Mouse (Mus musculus) thymus, postnatal 10 days (tissue): ENCODE measurements around the gene Ints1.

Experiments used
- DNase-seq, 2 experiments: peaks; one replicate each; pipeline ENCODE4 v3.0.0; 2021; ENCODE audit warnings: low spot score in 2 of 2

Ints1 gene

DNA sequence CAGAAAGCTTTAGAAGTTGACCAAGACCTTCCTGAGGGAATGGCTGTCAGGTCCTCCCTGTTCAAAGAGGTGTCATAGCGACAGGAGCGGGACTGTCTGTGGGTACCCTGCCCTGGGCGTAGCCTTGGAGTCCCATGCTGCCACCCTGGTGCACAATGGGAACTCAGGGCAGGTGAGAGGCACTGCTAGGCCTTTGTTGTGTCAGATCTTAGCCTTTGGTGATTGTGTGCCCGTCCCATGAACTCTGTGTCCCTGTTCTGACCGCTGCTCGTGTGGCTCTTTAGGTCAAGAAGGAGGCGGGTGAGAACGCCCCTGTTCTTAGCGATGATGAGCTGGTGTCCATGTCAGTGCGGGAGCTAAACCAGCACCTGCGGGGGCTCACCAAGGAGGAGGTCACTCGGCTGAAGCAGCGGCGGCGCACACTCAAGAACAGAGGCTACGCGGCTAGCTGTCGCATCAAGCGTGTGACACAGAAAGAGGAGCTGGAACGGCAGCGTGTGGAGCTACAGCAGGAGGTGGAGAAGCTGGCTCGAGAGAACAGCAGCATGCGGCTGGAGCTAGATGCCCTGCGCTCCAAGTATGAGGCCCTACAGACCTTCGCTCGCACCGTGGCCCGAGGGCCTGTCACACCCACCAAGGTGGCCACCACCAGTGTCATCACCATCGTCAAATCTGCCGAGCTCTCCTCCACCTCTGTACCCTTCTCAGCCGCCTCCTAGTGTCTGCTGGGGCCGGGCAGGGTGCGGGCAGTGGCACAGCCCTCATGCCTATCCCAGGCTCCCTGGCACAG is 24.5 kb upstream of the Ints1 start:
- no peak for DNase-seq

DNA sequence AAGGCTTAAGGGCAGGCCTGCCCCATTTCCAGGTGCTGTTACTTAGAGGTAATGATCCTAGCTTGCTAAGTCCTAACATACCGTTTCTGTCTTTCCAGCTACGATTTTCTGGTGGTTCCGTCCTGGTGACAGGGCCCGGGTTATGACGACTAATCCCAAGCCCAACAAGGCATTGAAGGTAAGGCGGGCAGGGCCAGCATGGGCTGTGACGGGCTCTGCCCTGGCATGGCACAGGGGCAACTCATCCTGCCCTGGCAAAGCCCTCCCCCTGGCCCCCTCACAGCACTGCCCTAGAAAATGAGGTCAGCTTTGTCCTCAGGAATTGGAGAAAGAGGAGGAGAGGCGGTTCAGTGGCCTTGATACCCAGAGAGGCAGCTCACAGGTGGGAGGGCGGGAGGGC is 23.6 kb upstream of the Ints1 start:
- no peak for DNase-seq

DNA sequence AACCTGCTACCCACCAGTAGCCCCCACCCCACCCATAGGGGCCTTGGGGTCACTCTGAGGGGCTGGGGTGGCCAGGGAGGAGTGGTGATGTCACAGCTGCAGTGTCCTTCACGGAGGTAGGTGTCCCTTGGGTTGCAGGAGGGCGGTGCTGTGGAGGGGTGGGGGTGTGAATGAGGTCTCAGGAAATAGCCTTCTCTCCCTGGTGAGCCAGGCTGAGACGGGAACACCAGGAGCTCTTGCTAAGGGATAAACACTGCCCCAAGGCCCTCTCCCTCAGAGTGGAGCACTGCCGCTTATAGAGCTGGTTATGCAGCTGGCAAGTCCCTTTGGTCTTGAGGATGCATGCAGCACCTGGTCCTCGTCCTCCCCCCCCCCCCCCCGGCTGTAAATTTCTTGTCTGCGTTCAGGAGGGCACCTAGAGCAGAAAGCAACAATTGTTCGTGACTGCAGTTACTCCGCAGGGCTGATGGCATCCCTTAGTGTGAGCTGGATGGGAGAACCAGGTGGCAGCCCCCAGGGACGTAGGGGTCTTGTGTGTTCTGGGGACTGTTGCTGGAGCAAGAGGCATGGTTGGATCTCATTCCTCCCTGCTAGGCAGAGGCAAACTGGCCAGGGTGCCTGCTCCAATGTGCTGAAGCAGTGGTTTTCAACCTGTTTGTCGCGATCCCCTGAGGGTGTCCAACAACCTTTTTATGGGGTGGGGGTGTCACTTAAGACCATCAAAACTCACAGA is 22.9 kb upstream of the Ints1 start:
- DNase-seq = no peak

DNA sequence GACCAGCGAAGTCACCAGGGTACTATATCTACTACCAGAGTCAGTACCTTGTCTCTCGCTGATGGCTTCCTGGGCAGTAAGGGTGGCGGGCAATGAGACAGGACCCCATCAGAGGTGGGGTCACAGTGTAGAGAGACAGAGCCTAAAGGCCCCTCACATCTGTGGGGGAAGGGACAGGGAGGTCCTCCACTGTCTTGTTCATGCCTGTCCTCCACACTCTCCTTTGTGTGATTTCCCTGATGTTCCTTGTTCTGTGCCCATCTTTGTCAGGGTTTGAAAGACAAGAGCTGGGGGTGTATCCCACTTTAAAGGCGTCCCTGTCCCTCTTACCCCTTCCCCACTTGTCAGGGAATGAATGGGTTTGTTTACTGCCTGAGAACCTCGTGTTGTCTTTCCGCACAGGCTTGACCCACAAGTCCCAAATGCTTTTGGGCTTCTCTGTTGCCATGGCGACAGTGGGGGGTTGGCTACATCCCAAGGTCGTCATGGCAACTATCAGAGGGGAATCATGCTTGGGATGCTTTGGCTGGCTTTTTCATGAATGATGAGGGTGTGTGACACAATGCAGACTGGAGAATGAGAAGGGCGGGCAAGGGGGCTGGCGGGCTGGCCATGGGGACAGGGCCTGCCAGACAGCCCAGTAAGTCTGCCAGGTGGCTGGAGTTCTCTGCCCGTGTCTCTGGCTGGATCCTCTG is 22.1 kb upstream of the Ints1 start:
- DNase-seq = no peak

DNA sequence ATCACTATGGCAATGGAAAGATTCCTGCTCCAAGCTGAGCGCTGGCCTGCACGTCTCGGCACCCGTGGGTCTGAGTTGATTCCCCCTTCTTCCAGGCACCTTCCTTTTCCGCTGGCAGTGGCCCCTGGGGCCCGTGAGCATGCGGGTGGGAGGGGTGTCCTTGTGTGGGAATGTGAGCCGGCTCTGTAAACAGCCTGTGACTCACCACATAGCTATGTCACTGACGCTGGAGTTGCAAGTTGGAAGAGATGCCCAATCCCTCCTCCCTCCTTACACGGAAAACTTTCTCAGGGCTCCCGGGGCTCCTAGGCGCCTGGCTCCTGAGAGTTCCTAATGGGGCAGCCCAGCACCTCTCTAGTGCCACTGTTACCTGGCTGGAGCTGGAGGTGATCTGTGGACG is 21.4 kb upstream of the Ints1 start:
- DNase-seq = no peak

DNA sequence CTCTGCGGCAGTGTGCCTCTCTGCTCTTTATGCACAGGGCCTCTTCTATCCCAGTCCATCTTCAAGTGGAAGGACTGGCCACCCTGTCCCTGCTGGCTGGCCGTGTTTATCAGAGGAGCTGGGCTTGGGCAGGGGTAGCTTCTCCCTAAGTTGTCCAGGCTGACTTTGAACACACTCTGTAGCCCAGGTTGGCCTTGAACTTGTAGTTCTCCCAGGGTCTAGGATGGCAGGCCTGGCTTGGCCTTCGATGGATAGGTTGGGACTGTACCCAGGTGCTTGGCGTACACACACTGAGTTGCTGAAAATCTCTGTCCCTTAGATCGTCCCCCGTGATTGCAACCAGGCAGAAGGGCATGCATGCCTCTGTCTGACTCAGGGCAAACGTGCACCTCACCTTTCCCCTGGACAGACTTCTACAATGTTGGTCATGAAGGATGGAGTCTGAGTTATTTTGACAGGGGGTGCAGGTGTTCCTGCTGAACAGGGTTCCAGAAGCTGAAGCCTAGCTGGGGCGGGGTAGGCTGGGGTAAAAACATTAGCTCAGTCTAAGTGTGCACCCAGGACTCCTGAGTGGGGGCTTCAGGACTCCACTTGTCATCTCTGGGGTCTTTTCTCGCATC is 20.6 kb upstream of the Ints1 start:
- DNase-seq = no peak

DNA sequence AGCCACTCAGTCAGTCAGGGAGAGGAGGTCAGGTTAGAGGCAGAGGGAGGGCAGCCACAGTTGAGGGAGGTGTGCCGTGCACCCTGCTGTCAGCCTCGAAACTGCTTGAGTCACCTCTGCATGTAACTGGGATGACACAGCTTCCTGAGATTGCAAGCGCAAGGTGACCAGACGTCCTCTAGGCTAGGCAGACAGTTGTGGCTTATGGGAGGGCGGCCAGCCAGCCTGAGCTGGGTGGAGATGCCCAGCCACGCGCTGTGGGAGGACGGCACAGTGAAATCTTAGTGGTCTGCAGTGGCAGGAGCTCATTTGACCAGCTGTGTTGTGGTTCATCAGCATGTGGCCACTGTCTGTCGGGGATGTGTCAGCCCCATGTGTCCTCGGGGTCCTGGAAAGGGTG is 19.5 kb upstream of the Ints1 start:
- no peak for DNase-seq

DNA sequence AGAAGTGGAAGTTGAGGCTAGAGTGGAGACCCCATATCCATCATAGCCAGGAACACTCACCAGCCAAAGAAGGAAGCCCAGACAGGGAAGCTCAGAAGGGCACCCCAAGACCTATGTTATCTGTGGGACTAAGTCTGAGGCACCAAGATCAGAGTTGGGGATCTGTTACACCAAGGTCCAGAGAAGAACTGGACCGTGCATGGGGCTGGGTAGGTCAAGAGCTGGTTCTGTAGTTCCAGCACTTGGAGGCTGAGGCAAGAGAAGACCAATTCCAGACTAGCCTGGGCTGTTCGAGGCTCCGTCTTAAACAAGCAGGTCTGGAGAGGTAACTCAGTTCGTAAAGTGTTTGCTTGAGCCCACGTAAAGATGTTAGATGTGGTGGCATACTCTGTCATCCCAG is 18.7 kb upstream of the Ints1 start:
- DNase-seq = no peak

DNA sequence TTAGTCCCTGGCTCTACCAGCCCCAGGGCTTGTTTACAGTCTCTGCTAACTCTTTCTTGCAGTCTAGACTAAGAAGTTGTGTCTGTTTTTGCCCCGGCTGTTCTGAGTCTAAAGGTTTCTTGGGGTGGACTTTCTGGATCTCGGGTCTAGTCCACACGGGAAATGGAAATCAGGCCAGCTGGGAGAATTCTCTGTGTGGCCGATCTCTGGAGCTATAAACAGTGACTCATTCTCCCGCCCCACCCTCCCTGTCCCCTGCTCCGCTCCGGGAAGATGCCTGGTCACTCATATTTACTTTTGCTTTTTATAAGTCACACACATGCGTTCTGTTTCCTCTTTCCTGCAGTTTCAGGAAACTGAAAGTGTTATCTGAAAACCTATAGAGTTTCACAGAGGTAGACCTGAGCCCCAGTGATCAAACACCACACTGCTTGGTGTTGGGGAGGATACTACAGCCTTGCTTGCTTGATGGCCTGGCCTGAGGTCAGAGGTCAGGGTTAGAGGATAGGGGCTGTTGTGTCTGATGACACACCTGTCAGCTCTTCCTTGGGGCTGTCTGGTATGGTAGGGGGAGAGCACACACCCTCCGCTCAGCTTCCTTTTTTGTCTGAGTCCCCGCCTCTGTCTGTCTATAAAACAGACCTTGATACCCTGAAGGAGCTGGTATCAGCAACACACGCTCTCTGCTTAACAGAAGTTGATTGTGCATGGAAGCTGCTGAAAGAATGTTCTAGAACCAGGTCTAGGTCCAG is 18.0 kb upstream of the Ints1 start:
- DNase-seq = no peak

DNA sequence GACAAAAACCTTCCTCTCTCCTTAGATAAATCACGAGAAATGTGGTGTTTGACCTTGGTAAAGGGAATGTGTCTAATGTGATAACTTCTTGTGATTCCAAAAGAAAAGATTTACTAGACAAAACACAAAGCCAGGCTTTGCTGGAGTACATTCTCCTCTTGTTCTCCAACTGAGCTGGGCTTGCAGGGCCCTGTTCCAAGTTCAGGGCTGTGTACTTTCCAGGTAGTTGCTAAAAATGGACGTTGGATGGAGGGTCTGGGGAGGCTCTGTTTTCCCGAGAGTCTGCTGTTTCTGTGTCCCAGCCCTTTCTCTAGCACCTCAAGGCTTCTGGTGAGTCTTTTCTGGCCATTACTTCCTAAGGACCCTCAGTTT is 17.5 kb upstream of the Ints1 start:
- no peak for DNase-seq

DNA sequence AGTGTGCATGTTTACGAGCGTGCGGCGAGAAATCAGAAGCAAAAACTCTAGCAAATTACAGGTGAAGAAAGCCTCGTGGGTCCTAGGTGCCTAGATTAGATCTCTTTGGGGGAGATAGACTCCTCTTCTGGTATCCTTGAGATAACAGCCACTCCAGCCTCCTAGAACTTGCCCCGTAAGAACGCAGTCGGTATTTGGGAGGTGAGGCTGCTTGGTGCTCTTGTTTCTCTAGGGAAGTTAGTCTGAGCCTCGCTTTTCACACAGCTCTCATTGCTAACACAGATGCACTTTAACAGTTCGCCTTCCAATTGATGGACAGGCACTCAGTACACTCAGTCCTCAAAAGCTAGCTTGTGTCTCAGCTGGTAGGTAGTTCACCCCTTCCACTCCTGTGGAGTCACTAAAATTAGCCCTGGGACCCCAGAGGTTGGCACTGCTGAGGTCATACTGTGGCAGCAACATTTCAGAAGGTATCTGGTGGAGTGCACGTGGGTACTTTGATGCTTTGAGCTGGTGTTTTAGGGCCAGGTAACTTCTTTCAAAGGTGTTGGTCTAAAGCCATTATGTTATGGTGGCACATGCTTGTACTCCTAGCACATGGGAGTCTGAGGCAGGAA is 16.8 kb upstream of the Ints1 start:
- DNase-seq = no peak

DNA sequence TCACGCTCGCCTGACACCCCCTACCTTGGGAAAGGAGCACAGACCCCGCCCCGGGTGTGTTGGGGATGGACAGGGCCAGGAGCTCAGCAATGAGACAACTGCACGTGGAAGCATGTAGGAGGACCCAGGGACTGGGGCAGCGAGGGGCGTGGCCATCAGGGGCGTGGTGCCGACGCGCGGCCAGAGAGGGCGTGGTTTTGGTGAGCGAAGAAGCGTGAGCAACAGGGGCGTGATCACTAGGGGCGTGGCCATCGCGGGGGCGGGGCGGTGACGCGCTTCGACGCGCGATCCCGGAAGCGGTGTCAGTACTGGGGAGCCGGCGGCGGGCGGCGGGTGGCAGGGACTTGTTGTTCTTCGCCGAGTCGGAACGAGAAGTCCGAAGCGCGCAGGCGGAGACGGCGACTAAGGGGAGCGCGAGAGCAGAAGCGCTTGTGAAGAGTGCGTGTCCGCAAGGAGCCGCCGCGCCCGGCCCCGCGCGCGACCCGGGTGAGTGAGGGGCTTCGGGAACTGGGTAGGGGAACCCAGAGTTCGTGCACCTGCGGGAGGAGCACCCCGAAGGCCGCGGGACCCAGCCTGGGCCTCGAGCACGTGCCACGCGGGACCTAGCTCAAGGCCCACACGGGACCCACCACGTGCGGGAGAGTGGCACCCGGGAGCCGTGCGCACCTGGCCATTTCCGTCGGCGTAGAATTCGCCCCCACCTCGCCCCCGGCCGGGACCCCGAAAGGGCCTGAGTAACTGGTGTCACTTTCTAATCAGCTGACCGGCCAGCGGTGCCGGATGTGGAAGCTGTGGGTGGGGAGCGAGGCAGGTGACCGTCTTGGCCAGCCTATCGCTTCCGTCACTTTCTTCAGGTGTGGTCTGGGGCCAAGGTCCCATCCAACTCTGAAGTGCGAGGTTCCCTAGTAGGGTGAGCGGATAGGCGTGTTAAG is 16.0 kb upstream of the Ints1 start, which contains the start of gene Mafk:
Gene Mafk, plus strand, starts transcription at position 287 of the 932 bp plus-strand sequence.
- DNase-seq = peak; percentile 95 to 99

DNA sequence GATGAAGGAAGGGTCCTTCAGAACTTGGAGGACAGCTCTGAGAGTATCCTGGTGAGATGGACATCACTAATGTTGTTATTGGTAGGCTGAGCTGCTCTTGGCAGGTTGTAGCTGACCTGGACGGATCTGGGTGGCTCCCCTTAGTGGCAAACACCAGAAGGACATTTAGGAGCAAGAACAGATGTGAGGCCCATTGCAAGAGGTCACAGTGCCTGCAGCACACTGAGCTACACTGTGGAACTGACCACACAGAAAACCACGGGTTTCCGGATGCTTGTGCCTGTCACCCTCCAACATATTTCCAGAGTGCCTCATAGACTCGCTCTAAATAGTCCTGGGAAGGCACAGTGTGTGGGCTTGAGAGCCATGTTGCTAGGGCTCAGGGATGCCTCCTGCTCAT is 14.0 kb upstream of the Ints1 start:
- DNase-seq = no peak

DNA sequence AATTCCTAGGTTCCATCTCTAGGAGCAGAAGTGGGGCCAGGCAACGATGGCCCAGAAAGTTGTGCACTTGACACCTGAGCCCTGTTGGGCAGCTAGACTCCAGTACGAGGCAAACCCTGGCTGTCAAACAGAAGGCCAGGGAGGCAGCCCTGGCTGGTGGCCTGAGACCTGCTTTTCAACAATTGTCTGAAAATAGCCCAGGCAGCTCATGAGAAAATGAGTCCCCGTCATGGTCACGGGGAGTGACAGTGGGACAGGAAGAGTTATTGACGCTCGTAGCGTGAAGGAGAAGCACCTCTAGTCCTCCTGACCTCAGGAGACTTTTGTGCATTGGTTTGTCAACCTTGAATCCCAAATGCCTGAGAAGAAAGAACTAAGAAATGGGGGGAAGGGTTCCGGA is 5.9 kb upstream of the Ints1 start:
- DNase-seq = no peak

DNA sequence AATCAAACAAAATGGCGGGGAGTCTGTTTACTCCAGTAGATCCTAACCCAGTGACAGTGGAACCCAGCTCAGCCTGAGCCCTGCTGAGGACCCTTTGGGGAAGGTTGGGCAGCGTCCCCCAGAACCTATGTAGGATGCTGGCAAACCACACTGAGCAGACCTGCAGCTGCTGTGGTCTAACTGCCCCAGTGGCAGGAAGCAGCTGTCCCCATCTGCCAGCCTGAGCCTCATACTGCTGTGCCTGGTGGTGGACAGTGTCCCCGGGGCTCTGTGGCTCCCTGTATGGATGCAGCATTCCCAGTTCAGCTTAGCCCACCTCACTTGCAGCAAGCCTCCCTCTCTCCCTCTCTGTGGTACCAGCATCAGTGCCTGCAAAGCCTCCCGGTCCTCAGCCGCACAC is 1.5 kb upstream of the Ints1 start:
- peak; percentile 65 to 73 for DNase-seq

DNA sequence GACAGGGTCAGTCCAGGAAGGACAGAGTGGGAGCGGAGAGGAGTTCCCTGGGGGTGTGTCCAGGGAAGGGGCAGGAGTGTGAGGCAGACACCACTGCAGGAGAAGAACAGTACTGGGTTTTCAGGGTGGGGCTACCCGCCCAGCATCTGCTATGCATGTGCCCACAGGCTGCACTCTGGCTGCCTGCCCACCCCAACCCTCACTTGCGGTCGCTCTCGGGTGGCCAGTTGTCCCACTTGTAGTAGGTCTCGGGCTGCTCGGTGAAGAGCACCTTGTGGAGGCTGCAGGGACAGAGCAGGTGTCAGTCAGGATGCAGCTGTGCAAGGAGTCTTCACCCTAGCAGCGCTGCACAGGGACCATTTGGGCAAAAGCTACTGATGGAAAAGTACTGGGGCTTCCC is 7.3 kb downstream of the Ints1 start:
- no peak for DNase-seq

DNA sequence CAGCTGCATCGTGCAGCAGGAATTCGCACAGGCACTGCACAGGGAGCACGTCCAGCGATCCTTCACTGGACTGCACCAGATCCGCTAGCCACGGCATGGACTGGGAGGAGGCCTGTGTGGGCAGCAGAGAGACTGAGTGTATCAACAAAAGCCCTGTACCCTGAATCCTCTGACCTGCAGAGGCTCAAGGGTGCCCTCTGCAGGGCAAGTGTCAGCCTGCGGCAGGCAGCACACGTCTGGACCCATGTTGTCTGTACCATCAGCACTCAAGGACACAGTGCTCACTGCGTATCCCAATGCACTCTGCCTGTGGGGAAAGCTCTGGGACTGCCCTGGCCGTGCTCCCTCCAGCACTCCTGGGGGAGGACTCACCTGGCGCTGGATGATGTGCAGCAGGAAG is 11.2 kb downstream of the Ints1 start:
- no peak for DNase-seq

DNA sequence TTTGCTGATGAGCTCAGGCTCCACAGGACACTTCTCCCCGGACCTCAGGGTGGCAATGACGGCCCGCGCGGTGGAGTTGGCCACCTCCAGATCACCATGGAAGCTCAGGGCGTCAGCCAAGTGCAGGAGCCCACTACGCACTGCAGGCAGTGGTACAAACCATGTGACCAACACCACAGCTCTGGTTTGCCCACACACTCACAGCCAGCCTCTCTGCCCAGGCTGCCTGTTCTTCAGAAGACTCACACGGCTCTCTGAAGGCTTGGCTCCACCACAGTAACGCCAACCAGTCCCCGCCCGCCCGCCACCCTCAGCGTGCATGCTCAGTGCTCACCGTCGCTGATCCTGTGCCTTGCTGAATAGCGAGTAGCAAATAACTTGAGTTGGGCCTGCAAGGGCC is 17.4 kb downstream of the Ints1 start:
- DNase-seq = no peak

DNA sequence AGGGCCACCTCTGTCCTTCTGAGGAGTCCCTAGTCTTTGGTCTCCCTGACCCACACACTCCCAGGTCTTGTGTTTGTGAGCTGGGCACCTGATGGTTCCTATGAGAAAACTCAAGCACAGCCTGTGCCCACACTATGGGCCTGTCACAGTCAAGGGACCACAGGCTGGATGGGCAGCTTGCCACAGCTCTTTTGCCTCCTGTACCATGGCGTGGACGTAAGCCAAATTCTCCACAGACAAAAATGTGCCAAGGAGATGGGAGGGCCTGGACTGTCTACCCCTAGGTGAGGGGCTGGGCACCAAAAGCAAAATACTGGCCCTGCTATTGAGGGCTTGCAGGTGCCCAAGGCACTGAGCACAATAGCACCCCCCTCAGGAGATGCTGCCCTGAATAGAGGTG is 18.9 kb downstream of the Ints1 start:
- DNase-seq = no peak

DNA sequence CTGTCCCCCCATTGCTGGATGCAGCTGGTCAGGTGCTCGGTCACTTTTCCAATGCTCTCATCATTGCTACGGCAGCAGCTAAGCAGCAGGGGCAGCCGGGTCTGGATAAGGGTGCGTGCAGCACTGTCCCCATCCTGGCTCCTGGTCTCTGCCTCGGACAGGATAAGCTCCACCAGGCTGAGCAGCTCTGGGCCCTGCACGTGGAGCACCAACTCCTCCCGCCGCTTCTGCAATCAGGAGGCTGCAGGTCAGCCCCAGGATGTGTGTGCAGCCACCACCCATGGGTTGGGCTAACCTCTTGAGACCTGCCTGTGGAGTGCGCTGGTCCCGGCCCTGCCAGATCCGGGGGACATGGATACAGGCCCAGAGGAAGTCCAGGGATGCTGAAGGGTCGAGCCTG is 19.3 kb downstream of the Ints1 start:
- DNase-seq = no peak
